Mouse (Mus musculus): ENCODE measurements around the gene Stfa2.
"Not testable (repeated sequence)": the region's sequence is repeated elsewhere in the genome, so short reads cannot be mapped to it uniquely, and the experiment has no call there.

Stfa2 gene

DNA sequence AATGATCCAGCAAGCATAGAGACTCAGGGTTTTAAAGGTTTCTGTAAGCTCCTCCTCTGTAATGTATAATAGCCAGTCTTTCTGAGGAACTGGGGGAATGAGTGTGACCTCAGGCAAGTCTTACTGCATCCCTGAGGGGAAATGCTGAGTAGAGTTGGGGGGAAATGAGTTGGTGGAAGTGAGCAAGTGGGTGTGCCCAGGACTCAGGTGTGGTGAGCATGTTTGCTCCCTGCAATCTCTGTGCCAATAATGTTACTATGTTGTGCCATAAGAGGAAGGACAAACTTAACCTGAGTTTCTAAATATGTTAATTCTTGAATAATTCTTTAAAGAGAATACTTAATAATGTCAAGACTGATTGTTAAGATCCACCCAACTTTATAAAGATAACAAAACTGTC lies at the start of gene Stfa2:
TSS of gene Stfa2 (minus strand) at position 101 of the 400 bp plus-strand sequence.
- no peak for DNase-seq

DNA sequence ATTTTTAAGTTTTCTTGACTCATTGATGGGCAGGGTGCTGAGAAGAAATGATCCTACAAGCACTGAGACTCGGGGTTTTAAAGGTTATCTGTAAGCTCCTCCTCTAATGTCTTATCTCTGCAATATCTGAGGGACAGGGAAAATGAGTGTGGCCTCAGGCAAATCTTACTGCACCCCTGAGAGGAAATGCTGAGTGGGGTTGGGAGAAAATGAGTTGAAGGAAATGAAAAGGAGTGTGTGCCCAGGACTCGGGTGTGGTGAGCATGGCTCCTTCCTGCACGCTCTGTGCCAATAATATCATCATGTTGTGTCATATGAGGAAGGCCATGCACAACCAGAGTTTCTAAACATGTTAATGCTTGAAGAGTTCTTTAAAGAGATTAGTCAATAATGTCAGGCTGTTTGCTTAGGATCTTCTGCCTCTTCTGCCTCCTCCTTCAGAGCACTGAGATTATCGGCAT lies 47.1 kb upstream of the Stfa2 start, which contains the start of gene Stfa3:
TSS of gene Stfa3 (minus strand) at position 51 of the 461 bp plus-strand sequence.
- DNase-seq = no peak

- not testable (repeated sequence) for DNase-seq
Observed at GRCm38 (mm10) chr16:36420979-36421378, 12.7 kb upstream of the Stfa2 start.

DNA sequence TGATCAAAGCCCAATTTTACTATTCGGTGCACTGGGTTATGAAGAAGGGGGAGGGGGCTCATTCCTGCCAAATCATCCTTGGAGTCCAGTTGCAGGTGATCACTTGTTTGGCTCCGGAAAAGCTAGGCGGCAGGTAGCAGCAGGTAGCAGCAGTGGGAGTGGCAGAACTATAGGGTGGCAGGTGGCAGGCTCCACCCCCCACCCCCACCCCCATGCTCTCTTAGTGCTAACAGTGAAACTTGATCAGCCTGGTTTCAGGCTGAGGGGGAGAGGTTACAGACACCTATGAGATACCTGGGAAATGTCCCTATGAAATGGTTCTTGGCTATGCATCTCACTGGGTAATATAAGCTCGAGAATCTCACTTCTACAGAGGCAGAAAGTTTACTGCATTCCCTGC lies 19.2 kb downstream of the Stfa2 start:
- DNase-seq = no peak

- not testable (repeated sequence) for DNase-seq
Observed at GRCm38 (mm10) chr16:36367648-36368047, 40.6 kb downstream of the Stfa2 start, which contains the start of gene BC100530. BC100530 (minus strand) TSS chr16:36367748.
